Mouse (Mus musculus) liver, adult (tissue): ENCODE results near the gene Teddm2.

Experiments
- GATA4 ChIP-seq: IDR thresholded peaks from 2 replicates; pipeline ENCODE4 v1.6.1; 2014; ENCODE audit warnings: mild to moderate bottlenecking, low read length; ENCODE audit not compliant: insufficient replicate concordance

The Teddm2 gene

GRCm38 (mm10) chr1:153891442-153891841 lies 8.6 kb downstream of the Teddm2 start, which contains the start of gene Teddm1a:
TSS of gene Teddm1a (plus strand) at chr1:153891742.
- no peak for TF ChIP-seq GATA4

GRCm38 (mm10) chr1:153890121-153890520 lies 9.9 kb downstream of the Teddm2 start:
- TF ChIP-seq GATA4 = no peak

- no peak for TF ChIP-seq GATA4
These were observed 13.9 kb downstream of the Teddm2 start for GRCm38 (mm10) chr1:153886024-153886633.

- TF ChIP-seq GATA4 = no peak
These were observed 26.0 kb downstream of the Teddm2 start, which contains the start of gene Teddm1b for GRCm38 (mm10) chr1:153874045-153874444. TSS of gene Teddm1b (plus strand) at chr1:153874345.

DNA sequence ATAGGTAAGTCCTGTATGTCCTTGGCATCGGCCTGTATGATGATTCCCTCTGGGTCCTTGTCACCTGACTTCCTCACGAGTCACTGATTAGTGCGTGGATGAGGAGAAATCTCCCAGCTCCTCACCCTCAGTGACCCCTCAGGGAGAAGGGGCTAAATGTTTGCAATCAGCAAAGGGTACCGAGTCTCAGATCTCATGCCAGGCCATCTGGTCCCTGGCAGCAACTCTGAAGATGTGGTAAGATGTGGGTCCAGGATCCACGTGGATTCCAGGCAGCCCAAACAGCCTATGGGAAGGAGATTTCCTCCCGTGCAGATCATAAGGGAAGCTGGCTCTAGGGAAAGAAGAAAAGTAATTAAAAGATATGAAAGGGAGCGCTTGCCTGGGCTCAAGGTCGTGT lies 44.1 kb downstream of the Teddm2 start:
- no peak for TF ChIP-seq GATA4

- no peak for TF ChIP-seq GATA4
These were observed 53.2 kb downstream of the Teddm2 start for GRCm38 (mm10) chr1:153846867-153847266.

- no peak for TF ChIP-seq GATA4
These were observed 53.6 kb downstream of the Teddm2 start for GRCm38 (mm10) chr1:153846420-153846819.

DNA sequence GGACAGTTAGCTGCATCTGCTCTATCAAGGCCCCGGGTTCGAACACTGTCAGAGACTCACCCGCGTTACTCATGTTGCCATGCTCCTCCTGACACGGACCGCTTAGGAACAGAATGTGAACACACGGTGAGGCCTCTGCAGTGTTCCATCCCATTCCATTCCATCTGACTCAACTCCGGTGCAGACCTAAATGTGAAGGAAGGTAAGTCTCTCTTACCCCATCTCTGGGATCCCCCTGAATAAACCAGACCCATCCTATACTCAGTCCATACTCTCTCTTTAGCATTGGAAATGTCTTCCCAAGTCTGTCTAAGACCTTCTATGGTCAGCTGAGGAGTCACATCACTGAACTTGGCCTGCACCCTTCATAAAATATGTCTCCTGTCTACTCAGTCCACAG lies 56.0 kb downstream of the Teddm2 start, which contains the start of gene Rgsl1:
Rgsl1 (minus strand) TSS at position 101 of the 400 bp plus-strand sequence.
- no peak for TF ChIP-seq GATA4

GRCm38 (mm10) chr1:153842121-153842740 lies 57.8 kb downstream of the Teddm2 start:
- no peak for TF ChIP-seq GATA4

- no peak for TF ChIP-seq GATA4
These were observed 64.0 kb downstream of the Teddm2 start for GRCm38 (mm10) chr1:153836036-153836435.

- no peak for TF ChIP-seq GATA4
These were observed 69.3 kb downstream of the Teddm2 start for GRCm38 (mm10) chr1:153830746-153831145.

GRCm38 (mm10) chr1:153820216-153820615 lies 79.8 kb downstream of the Teddm2 start:
- TF ChIP-seq GATA4 = no peak

- TF ChIP-seq GATA4 = no peak
These were observed 85.8 kb downstream of the Teddm2 start for GRCm38 (mm10) chr1:153814278-153814677.

DNA sequence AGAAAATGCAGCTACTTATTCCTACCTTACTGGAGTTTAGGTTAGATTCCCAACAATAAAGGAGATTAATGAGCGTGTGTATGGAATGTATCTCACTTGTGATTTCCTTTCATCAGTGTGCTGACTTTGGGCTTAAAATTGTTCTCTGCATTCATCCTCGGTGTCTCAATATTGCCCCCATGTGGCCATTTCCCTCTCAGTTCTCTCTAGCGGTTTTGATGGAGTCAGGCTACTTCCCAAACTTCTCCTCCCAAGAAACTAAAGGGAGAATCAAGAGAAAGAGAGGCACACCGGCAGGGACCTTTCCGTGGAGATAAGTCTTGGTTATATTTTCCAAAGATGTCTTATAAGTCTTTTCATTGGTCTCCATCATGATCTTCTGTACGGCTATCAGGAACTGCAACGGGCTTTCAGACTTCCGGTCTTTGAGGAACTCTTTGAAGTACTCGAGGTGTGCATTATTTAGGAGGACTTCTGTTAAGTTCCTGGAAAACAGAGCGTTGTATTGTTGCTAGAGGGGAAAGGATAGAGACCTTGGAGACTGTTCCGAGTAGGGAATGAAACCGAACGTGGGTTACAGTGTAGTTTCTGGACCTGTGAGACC lies 92.5 kb downstream of the Teddm2 start:
- no peak for TF ChIP-seq GATA4

DNA sequence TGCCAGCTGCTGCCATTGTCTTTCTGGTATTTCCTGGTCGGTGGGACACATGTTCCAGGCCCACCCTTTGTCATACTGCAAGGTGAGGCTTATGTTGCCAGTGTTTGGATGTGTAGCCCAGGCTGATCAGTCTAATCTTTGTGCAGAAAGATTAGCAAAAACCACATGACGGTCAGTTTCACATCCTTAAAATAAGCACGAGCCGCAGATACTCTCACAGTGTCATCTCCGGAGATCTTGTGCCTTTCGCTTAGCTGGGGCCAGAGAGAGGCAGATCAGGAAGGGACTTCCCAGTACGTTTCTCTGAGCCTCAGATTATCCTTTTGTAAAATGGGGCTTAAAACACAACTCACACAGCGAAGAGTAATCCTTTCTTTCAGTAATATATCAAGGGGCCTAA lies 96.5 kb downstream of the Teddm2 start:
- no peak for TF ChIP-seq GATA4

DNA sequence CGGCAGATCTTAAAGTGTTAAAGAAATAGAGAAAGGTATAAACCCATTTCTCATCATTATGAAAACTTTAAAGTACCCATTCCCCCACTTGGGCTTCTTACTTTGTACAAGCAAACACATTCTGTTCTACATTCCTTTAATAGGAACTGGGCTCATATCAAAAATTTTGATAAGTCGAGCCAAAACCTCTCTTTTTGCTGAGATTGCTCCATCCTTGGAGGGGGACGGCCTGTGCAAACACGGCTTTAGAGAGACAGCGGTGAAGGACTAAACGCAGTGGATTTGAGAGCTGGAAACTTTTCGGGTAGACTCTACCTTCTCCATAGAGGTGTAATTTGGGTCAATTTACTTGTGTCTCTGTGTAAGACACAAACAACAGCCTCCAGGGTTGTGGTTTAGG lies 97.3 kb downstream of the Teddm2 start:
- TF ChIP-seq GATA4 = no peak
